Mouse (Mus musculus) gastrocnemius, postnatal 36 days (tissue): ENCODE data around the gene Bcl2l1. TPM values are rescaled to one million over a fixed set of nuclear protein-coding genes. Genes with fewer than 3 reads are reported as not detected.
A peak's percentile ranks its signal among the peaks of the same experiment; 100 is the strongest.

ENCODE experiments used
- DNase-seq, 2 experiments: peaks; one replicate each; pipeline ENCODE4 v3.0.0; 2022
- intact Hi-C: fragments of 180-260 bp; cut with DNase I; formaldehyde crosslinking; loops from one replicate; pipeline ENCODE4 v1.15.1; 2025
- microRNA-seq, 2 experiments: library from miRNA; unstranded; fragments of <30 nt; microRNA quantifications; one replicate each; pipeline ENCODE4 v1.2.0; 2021
- total RNA-seq, 2 experiments: library from RNA; stranded (reverse); gene quantifications; 2 replicates each; pipeline ENCODE4 v1.2.3; 2021

Gene Bcl2l1
- total RNA-seq, 2 experiments from 2014 or later: 15.4 to 17.6 TPM

DNA sequence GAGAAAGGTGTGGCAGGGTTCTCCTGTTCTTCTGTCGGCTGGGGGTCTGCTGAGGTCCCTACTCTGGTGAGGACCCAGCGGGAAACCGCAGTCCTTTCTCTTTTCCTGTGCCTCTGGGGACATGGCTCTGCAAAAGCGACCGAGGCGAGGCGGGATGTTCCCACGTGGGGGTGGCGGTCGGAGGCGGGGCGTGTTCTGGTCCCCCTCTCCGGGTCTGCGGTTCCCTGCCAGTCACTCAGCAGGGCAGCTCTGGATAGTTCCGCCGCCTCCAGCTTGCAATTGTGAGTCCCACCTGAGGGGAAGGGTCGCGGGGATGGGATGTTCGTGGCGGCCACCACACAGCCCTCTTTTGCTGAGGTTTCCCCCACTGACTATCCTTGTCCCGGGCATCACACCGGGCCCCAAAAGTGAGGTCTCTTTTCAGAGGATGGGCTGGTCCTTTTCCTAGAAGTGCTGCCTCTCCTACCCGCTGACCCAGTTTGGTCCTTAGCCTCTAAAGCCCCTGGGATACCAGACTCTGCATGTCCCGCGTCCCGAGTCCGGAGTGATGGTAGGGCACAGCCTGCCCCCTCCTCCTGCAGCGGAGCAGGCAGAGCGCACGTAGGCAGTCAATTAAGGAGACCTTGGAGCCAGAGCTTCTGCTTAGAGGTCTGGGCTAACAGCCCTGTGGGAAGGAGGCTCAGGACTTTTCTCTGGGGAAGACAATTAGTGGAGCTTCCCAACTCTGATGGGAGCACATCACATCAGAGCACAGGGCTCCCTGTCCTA is 77.4 kb downstream of the Bcl2l1 start, which contains the start of gene Cox4i2:
Gene Cox4i2 (plus strand): TSS at position 230 of the 768 bp plus-strand sequence.
- DNase-seq: no peak
- intact Hi-C loops: no loop called here

DNA sequence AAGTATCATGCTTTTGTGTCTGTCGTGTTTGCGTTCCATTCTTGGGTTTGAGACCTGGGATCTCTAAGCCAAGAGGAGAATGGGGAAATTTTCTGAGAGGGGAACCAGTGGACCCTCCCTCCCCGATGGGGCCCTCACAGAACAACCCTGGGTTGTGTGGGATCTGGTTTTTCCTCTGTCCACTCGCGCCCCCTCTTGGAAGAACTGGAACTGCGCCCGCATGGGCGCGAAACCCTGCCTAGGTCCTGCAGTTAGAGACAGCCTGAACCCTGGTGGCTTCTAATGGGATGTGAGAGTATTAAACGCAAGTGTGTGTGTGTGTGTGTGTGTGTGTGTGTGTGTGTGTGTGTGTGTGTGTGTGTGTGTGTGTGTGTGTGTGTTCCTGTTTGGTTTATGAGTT is 89.1 kb downstream of the Bcl2l1 start:
- DNase-seq: peak; percentile 61 to 66
- intact Hi-C loops: no loop called here

DNA sequence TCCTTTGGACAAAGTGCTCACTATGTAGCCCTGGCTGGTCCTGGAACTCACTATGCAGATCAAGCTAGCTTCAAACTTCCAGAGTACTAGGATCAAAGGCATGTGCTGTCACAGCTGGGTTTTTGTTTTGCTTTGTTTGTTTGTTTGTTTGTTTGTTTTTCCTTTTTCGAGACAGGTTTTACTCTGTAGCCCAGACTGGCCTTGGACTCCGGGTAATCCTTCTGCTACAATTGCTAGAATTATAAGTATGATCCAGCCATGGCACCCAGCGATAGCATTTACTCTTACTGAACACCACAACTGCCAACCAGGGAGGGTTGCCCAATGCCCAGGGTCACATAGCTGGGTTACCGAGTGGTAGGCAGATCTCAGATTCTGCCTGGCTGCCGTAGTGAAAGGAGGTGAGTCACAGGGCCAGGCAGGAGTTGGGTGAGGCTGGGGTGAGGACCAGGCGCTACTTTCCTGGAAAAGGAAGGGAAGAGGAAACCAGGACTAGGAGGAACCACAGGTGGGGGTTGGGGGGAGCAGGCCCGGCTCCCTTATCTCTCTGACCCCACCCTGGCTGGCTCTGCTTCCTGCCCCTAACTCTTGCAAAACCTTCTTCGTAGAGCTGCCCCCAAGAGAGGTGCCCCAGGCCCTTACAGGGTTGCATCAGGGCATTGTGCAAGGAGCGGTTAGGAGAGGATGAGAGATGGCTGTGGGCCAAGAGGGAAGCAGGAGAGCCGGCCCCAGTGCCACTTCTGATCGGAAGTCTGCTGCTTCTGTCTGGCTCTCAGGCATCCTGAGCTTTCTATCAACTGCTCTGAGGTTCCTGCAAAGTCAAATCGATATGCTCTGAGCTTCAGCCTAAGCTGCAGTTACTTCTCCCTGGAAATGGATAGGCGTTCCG is 90.1 kb downstream of the Bcl2l1 start:
- peak in 1 of 2 experiments; percentile 46 for DNase-seq
- intact Hi-C loops: loop anchor here (1.0 kb wide), 1 partner anchor 45 kb away; no protein-coding TSS in a partner anchor

DNA sequence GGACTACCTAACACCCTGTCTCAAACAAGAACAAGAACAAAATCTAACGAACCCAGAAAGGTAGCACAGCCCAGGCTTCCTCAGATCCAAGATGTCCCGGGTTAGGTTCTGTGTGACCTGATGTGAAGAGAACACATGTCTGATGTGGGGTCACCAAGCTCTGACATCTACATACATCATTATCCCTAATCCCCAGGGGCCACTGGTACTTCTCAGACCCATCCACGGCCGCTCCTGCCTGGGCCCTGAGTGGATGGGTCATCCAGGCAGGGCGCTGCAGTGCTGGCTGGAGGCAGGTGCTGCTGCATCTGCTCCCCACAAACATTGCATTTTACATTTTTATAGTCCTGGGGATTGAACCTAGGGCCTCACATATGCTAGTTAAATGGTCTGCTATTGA is 91.0 kb downstream of the Bcl2l1 start:
- intact Hi-C loops: no loop called here
- no peak for DNase-seq

DNA sequence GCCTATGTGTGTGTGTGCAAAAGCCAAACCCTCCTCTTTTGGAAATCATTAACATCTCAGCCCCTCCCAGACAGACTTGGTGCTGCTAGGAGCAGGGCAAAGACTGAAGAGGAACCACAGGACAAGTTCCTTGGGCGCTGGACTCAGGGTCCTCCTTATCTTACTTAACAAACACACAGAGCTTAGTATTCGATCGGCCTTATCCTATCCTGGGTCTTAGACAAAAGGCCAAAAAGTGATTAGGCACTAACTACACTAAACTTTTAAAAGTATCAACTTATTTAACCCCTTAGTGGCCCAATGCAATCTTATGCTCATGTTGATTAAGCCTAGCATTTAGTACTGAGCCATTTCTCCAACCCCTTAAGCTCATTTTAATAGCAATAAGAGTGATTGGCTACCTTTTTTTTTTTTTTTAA is 91.7 kb downstream of the Bcl2l1 start:
- no peak for DNase-seq
- intact Hi-C loops: no loop called here

DNA sequence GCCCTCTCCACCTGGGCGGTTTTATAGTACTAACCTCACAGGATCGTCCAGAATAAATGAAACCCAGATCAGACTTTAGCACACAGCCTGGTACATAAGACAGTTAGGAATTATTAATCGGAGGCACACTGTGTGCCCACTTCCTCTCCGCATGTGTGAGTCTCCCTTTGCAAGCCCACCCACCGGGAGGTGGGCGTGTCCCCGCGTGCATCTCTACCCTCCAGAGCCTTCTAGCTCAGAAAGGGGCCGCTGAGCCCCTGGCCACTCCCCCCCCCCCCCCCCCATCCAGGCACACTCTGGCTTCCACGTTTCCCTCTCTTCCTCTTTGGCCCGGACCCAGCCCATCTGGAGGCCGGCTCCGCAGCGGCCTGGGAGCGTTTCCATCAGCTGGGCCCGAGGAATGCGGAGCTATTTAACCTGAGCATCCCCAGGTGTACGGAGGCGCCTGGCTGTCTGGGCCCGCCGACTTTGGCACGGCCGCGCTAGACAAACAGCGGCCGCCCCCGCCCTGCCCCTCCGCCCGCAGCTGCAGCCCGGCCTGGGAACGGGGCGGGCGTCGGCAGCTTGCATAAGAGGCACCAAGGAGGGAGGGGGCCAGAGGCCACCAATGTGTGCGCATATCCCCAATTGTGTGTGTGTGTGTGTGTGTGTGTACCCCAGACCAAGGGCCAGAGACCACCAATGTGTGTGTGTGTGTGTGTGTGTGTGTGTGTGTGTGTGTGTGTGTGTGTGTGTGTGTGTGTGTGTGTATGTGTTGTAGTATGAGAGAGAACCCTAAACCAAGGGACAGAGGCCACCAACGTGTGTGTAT is 92.3 kb downstream of the Bcl2l1 start:
- intact Hi-C loops: no loop called here
- DNase-seq: peak; percentile 65 to 80

DNA sequence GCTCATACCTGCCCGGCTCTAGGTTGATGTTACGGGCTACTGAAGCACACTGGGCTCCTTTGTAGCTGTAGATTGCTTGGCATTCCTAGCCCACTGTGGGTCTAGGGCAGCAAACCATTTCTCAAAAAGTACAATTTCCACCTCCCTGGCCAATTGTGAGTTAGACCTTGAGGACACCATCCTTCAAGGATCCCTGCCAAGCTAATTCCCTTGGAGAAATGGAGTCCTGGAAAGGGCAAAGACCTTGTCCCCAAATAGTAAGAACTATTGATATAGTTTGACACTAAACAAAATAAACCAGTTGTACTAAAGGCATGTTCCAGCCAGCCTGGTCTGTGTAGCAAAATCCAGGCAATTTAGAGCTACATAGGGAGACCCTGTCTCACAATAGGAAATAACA is 93.2 kb downstream of the Bcl2l1 start:
- intact Hi-C loops: no loop called here
- no peak for DNase-seq

DNA sequence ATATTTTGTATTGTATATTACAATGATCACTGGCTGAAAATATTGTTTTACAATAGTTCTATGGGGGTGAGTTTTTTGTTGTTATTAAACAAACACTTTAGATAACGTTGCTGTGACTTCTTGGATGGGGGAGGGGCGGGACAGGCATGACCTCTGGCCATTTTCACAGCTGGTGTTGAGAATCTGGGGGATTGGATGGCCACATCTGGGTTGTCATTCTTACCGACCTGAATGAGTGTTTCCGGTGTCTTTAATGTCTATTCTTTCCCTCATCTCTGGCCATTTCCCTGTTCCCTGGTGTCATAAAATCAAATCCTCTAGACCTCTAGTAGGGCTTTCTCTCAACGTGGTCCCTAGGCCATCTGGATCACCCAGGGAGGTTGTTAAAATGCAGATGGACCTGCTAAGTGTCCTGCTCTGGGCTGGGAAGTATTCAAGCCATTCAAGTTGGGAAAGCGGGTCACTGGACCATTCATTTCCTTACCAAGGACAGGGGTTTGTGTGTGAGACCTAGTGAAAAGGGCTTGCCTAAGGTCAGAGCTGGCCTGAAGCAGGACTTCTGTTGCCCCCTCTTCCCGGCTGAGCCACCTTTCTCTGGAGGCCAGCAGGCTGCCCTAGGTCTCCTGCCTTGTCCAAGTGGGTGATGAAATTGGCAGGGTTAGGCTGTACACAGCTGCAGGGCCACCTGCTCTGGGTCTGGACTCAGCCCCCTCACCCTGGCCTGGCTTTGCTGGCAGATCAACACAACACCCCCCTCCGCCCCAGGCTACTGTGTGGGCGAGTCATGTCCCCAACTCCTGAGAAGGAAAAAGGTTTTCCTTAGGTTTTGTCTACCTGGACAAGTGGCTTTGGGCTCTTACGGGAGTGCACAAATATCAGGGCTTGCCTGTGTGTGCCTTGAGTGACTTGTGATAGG is 94.0 kb downstream of the Bcl2l1 start:
- no peak for DNase-seq
- intact Hi-C loops: no loop called here

DNA sequence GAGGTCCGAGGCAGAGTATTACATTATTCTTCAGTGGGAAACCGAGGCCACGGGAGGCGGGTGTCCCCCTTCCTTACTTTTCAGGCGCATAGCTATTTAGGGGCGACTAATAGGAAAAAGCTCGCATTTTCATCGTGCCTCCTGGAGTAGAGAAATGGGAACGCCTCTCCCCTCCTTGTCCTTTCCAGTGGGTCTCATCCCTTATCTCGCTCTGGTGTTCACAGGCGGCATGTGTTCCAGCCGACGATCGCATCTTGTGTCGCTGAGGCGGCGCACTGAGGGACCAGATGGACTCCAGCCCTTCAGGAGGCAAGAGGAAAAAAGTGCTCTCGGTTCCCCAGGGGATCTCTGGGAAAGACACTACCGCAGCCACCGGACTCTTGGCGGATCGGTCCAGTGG is 94.8 kb downstream of the Bcl2l1 start:
- DNase-seq: no peak
- intact Hi-C loops: no loop called here

DNA sequence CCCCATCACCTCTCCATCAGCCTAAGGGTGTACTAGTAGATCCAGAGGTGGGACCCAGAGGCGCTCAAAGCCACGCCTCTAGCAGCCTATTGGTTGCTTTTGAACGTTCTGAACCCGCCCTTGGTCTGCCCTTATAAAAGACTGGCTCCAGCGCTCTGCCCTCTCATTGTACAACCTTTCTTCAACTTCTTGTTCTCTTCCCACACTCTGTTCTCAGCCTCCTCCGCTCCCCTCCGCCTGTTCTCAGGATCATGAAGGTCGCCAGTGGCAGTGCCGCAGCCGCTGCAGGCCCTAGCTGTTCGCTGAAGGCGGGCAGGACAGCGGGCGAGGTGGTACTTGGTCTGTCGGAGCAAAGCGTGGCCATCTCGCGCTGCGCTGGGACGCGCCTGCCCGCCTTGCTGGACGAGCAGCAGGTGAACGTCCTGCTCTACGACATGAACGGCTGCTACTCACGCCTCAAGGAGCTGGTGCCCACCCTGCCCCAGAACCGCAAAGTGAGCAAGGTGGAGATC is 95.4 kb downstream of the Bcl2l1 start, which contains the start of gene Id1:
Gene Id1 (plus strand): TSS at position 162 of the 512 bp plus-strand sequence.
- intact Hi-C loops: no loop called here
- DNase-seq: peak; percentile 73 to 78

DNA sequence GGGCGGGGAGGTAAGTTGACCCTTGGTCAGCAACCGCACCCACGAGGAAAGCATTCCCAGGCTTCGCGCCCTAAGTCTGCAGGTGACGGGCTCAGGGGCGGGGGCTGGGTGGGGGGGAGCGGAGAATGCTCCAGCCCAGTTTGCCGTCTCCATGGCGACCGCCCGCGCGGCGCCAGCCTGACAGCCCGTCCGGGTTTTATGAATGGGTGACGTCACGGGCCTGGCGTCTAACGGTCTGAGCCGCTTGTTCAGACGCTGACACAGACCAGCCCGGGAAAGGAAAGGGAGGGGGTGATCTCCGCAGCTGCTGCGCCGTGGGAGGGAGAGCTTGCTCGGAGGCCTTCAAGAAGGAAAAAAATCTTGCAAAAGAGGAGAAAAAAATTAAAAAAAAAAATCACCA is 96.5 kb downstream of the Bcl2l1 start:
- DNase-seq: peak; percentile 78 to 89
- intact Hi-C loops: no loop called here

DNA sequence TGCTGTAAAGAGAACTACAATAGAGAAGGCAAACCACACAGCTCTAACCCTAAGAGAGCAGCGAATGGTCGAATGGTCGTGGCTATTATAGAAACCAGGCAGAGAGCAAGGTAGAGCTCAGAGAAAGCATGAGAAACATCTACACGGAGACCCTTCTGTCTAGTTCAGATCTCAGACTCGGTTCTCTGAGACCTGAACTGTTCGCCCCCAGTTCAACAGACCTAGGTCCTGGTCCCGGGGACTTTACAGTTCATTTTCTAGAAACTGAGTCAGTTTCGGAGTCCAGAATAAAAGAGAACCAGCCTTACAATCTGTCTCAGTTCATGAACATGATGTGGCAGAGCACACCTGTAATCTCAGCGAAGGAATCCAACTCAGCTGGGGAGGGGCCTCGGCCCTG is 97.0 kb downstream of the Bcl2l1 start:
- intact Hi-C loops: no loop called here

DNA sequence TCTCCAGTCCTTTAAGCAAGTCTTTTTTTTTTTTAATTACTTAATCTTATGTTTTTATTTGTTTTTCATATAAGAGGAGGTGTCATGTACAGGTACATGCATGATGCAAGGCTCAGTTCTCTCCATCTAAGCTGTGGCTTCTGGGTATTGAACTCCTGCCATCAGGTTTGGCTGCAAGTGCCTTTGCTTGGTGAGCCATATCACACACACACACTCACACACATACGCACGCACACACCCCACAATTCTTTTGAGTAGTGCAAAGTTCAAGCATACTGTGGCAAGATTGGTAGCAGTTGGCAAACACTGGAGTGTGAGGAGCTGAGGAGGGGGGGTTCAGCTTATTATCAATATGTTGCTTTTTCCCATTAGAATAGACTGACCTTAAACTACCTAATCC is 98.3 kb downstream of the Bcl2l1 start:
- intact Hi-C loops: no loop called here
- no peak for DNase-seq

More for the DNA sequence above, 97.0 kb downstream of the Bcl2l1 start:
- no peak for DNase-seq

Small RNAs within 50 kb of the gene (microRNA-seq; reads per million reads assigned to microRNA genes)
- gene Gm23802: 0 reads per million in 2 experiments
- gene Mir5622: 0 reads per million in 2 experiments

Other genes with a start within 250 kb of the Bcl2l1 start
- gene Defb45, start 232.3 kb downstream of the Bcl2l1 start, total RNA-seq: not detected
- not detected for gene Defb36, start 227.4 kb downstream of the Bcl2l1 start, total RNA-seq
- gene Defb25, start 208.7 kb downstream of the Bcl2l1 start, total RNA-seq: not detected
- 1 to 10 TPM; 2.7 to 3.6 TPM for gene Rem1, start 204.8 kb downstream of the Bcl2l1 start, total RNA-seq
- gene H13, start 162.3 kb downstream of the Bcl2l1 start, total RNA-seq: 10 to 100 TPM; 30.1 to 35.1 TPM
- 10 to 100 TPM in 1 of 2 experiments, 1 to 10 TPM in 1; 9.6 to 12.1 TPM for gene Mcts2, start 144.7 kb downstream of the Bcl2l1 start, total RNA-seq
- 10 to 100 TPM; 11.5 to 17.7 TPM for gene Id1, start 95.5 kb downstream of the Bcl2l1 start, total RNA-seq
- gene Cox4i2, start 77.6 kb downstream of the Bcl2l1 start, total RNA-seq: 1 to 10 TPM; 2.9 TPM
- gene Tpx2, start 16.2 kb upstream of the Bcl2l1 start, total RNA-seq: 1 to 10 TPM; 1.4 to 1.9 TPM
- 100 to 1,000 TPM; 443 to 553 TPM for gene Mylk2, start 79.6 kb upstream of the Bcl2l1 start, total RNA-seq
- 1 to 10 TPM; 1.5 to 2.2 TPM for gene Foxs1, start 101.5 kb upstream of the Bcl2l1 start, total RNA-seq
- 1 to 10 TPM in 1 of 2 experiments, under 1 TPM in 1; 0.20 to 1.1 TPM for gene Dusp15, start 120.0 kb upstream of the Bcl2l1 start, total RNA-seq
- not detected for gene Ttll9, start 130.8 kb upstream of the Bcl2l1 start, total RNA-seq
- gene Pdrg1, start 183.7 kb upstream of the Bcl2l1 start, total RNA-seq: 10 to 100 TPM; 69.5 to 74.1 TPM
- gene Xkr7, start 200.1 kb upstream of the Bcl2l1 start, total RNA-seq: not detected
- 1 to 10 TPM; 4.3 to 4.5 TPM for gene Ccm2l, start 234.2 kb upstream of the Bcl2l1 start, total RNA-seq